Mouse (Mus musculus): ENCODE results near the gene Sesn2.

Sesn2 gene

DNA sequence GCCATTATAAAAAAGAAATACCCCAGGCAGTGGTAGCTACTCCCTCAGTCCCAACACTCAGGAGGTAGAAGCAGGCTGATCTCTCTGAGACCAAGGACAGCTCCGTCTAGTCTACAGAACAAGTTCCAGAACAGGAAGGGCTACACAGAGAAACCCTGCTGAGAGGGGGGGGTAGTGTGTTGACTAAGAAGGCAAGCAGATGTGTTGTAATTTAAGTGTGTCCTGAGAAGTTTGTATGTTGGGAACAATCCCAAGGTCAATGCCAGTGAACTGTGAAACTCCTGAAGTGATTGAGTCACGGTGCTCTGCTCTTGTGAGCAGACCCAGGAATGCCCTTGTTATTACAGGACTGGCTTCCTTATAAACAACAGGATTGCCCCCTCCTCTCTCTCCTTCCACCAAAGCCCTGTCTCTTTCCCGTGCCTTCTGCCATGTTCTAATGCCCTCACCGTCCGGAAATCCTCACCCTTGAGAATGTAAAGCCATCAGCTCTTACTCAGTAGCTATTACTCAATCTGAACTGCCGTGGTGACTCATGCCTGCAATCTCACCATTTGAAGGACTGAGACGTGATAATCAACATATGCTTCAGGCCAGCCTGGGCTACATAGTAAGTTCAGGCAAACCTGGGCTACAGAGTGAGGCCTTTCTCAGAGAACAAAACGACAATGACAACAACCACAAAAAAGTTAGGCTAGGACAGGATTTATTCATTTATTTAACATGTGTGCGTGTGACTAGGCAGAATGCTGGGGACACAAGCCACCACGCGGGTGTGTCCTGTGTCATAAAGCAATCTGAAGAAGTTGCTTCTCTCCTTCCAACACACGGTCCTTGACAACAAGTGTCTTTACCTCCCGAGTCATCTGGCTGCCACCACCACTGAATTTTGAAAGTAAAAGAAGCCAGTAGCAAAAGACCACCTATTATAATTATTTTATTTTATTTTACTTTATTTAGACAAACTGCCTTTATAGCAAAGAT, 34.1 kb downstream of the Sesn2 start:
- DNase-seq = no peak

GRCm38 (mm10) chr4:132474631-132475030, 35.7 kb downstream of the Sesn2 start:
- peak; percentile 39 for DNase-seq

DNA sequence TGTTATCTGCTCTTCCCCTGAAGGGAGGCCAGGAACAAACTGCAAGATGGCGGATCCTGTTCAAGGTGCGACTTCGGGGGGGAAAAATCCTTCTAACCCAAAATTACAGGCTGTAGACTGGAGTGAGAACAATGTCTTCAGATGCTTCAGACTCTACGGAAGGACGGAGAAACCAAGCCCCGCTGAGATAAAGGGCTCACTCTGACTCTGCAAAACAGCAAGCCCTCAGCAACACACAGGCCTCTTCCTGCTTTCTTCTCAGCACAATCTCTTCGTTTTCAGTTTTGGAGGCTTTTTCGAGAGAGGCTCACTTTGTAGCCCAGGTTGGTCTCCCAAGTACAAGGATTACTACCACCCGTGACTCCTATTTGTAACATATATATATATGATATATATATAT, 36.9 kb downstream of the Sesn2 start:
- no peak for DNase-seq

DNA sequence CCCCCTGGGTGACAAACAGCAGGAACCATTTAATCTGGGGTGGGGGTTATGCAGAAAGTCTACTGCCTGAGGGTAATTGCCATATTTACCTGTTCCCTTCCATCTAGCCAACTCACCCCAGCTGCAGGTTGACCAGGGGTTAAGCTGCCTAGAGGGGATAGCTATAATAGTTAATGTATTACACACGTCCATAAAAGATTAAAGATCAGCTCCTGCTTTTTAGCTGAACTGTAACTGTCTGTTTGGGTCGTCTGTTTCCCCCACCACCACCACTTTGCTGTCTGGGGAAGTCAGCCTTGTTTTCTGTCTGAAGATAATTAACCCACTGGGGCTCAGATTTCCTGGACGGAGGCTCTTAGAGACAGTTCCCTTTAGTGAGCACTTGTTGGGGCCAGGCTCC, 40.4 kb downstream of the Sesn2 start:
- DNase-seq = no peak

DNA sequence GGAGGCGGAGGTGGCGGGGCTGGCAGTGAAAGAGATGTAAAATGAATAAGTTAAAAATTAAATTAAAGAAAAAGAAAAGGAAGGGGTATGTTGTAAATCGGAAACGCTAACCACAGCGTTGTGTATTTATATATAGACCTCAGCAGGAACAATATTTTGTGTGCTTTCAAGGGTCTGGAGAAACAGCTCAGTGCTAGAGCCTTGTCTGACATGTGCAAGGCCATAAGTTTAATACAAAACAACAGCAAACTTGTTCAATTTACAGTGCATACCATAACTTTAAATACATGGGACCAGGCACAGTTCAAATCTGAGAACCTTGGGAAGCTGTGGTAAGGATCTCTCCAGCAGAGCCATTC, 46.1 kb downstream of the Sesn2 start:
- DNase-seq = no peak

DNA sequence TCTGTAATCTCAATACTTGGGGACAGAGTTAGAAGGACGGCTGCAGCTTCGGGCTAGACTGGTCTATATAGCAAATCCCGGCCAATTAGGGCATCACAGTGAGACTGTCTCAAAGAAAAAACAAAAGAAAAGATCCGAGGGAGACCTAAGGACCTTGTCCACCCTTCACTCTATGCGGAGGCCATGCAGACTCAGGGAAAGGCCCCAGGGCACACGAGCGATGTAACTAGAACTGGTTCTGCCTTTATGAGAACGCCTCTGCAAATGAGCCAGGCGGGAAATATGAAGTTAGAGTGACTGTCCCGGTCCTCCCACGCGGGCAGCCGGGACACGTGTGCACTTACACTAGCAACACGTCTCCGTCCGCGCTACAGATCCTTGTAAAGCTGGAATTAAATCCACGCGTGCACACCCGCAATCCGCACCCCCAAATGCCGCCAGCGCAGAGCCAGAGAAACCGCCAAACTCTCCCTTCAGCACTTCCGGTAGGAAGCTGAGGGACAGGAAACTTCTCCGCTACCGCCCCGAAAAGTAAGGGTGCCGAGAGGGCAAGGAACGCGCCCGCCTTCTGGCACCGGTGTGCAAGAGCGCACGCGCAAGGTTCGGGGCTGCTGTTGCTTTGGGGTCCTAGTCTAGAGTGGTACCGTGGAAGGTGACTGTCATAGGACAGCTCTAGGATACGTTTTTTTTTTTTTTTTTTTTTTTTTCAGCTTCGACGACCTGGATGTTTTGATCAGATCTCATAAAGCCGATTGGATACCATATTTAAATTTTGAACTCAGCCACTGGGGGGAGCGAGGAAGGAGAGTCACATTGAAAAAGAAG, 46.7 kb downstream of the Sesn2 start, which contains the start of gene Med18:
Gene Med18, minus strand, starts transcription at position 492 of the 825 bp plus-strand sequence.
- peak; percentile 91 for DNase-seq

- DNase-seq = no peak
Measured at GRCm38 (mm10) chr4:132462836-132463235, 47.5 kb downstream of the Sesn2 start.

- no peak for DNase-seq
Measured at GRCm38 (mm10) chr4:132460225-132460624, 50.1 kb downstream of the Sesn2 start.

- no peak for DNase-seq
Measured at GRCm38 (mm10) chr4:132455561-132455960, 54.7 kb downstream of the Sesn2 start.

DNA sequence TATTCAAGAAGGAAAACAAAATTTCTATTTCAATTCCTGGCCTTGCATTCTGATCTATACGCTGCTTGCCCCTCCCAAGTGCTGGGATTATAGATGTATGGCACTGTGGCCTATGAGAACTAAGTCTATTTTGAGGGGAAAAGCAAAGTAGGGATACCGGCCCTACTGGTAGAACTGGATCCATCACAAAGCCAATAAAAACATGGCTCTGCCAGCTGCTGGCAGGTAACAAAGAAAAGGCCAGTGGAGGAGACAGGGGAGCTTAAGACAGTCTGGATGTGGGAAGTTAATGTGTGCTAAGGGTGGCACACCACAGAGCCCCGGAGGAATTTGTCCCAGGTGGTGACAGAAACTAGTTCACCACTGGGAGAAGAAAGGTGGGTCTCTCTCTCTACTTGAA, 55.2 kb downstream of the Sesn2 start:
- DNase-seq = no peak

- no peak for DNase-seq
Measured at GRCm38 (mm10) chr4:132454216-132454615, 56.1 kb downstream of the Sesn2 start.

DNA sequence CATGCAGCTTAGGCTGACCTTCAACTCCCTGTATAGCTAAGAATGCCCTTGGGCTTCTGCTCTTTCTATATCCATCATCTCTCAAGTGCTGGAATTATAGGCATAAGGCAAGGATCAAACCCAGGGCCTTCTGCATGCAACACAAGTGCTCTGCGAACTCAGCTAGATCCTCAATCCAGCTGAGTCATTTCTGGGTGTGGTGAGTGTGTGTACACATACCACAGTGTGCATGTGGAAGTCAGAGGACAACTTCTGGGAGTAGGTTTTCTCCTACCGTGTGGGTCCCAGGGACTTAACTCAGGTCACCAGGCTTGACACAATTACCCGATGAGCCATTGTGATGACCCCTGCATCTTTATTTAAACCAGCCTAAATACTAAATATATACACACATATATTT, 60.5 kb downstream of the Sesn2 start:
- DNase-seq = no peak

DNA sequence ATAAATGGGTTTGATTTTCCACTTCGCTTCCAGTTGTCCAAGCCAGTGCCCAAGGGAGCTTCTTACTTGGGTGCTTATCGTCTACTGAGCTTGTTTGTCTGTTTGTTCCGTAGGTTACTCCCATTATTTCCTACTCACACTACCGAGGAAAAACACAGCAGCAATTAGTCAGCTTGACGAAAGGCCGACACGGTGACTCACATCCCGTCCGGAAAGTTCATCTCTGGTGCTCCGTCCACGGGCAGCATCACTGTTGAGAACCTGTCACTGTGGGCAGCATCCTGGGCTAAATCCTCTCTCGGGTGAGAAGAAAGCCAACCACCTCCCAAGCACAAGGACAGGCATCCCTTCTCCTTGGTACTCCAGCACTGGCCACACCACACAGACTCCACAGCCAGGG, 64.2 kb downstream of the Sesn2 start:
- DNase-seq = no peak

- no peak for DNase-seq
Measured at GRCm38 (mm10) chr4:132444516-132444915, 65.8 kb downstream of the Sesn2 start.

Data from layer of hippocampus, adult 9-11 months (tissue).